Mouse (Mus musculus) midbrain, embryonic 14.5 days (tissue): ENCODE data around the gene Uckl1. TPM values are rescaled to one million over a fixed set of nuclear protein-coding genes. Genes with fewer than 3 reads are reported as not detected.

Experiments
- ATAC-seq: fragments of 200-750 bp; cut with Nextera tagmentation; 2 replicates; pipeline ENCODE4 v1.8.0; 2017; ENCODE audit warnings: moderate number of reproducible peaks, moderate library complexity; ENCODE audit not compliant: low FRiP score, low TSS enrichment
- DNase-seq: peaks from one replicate; pipeline ENCODE4 v3.0.0-alpha.2; 2015
- H3K27ac ChIP-seq: fragments of 300-500 bp; sonication (generic); replicated peaks from 2 replicates; pipeline ENCODE4 v1.5.1; 2014; ENCODE audit warnings: mild to moderate bottlenecking, low read depth, low read length, moderate library complexity
- H3K27me3 ChIP-seq: fragments of 300-500 bp; sonication (generic); 2 replicates; pipeline ENCODE4 v1.6.1; 2014; ENCODE audit warnings: low read length, control low read depth, mixed read lengths; ENCODE audit not compliant: control insufficient read depth, insufficient read depth
- H3K36me3 ChIP-seq: fragments of 300-500 bp; sonication (generic); 2 replicates; pipeline ENCODE4 v1.6.1; 2014; ENCODE audit warnings: low read length, control low read depth; ENCODE audit not compliant: control insufficient read depth, insufficient read depth
- H3K4me1 ChIP-seq: fragments of 300-500 bp; sonication (generic); 2 replicates; pipeline ENCODE4 v1.6.1; 2014; ENCODE audit warnings: mild to moderate bottlenecking, antibody characterized with exemption, low read length, control low read depth; ENCODE audit not compliant: control insufficient read depth, insufficient read depth
- H3K4me2 ChIP-seq: fragments of 300-500 bp; sonication (generic); 2 replicates; pipeline ENCODE4 v1.6.1; 2014; ENCODE audit warnings: mild to moderate bottlenecking, low read length, moderate library complexity
- H3K4me3 ChIP-seq: fragments of 300-500 bp; sonication (generic); replicated peaks from 2 replicates; pipeline ENCODE4 v1.5.1; 2014; ENCODE audit warnings: low read depth, low read length
- H3K9ac ChIP-seq: fragments of 300-500 bp; sonication (generic); replicated peaks from 2 replicates; pipeline ENCODE4 v1.6.1; 2014; ENCODE audit warnings: mild to moderate bottlenecking, low read length, moderate library complexity
- H3K9me3 ChIP-seq: fragments of 300-500 bp; sonication (generic); 2 replicates; pipeline ENCODE4 v1.6.1; 2016; ENCODE audit warnings: low read length, control low read depth, mixed read lengths; ENCODE audit not compliant: control insufficient read depth
- WGBS: fragments of 180-500 bp; shearing (Covaris S2); extraction: QIAGEN DNeasy Blood & Tissue Kit; methylation state at CpG from one replicate; pipeline ENCODE4 v1.1.7; 2014; 5-methylcytosine and 5-hydroxymethylcytosine counted together
- polyA plus RNA-seq: library from polyadenylated mRNA; unstranded; fragments of >200 nt; fragmentation: Nextera tagmentation; extraction: Ambion mirVana; gene quantifications from 2 replicates; pipeline ENCODE4 v1.2.1, GENCODE M21; 2014

Gene Uckl1
- polyA plus RNA-seq, 1 experiment from 2014 or later: 61.0 TPM

DNA sequence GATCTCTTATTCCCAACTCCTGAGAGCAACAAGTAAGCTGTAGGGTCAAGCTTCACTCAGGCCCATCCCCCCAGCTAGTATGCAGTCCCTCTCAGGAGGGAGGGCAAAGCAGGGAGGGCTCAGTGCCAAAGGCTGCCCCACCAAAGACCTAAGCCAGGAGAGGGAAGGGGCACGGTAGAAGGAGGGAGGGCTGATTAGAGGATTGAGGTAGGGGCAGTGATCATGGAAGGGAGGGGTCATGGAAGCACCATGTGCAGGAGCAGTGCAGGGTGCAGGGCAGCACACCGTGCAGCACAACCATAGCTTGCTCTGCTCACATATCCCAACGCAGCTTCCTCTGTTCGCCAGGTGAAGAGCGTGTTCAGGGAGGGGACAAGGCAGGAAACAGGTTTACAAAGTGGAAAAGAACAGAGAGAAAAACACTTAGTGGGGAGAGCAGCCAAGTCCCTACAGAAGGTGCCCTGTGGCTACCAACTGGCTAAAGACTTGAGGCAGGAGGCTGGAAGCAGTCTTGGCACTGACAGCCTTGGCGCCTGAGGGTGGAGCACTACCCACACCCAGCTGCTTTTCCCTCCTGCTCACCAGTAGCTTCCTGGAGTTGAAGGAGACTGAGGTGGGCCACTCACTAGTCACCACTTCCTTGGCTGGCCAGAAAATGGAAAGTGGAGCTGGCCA, 13.6 kb downstream of the Uckl1 start:
- H3K4me2 ChIP-seq: no peak overlapping the region
- WGBS: 76% methylated on average over 6 of the region's 6 CpGs

DNA sequence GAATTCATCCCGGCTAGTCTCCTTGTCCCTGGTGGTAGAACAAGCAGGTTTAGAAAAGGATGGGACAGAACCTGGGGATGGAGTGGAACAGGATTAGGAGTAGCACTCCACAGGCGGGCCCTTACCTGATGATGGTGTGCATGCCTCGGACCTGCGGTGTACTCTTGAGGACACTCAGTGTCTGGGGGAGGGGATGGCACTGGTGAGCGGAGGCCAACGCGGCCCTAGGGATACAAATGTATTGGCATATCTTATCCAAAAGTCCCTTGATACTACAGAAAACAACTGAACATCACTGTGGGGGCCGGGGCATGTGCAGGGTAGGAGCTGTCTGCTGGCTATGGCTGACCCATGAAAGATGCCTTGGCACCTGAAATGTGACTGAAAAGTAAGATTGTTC, 14.3 kb downstream of the Uckl1 start:
- no peak for DNase-seq
- Histone ChIP-seq H3K9ac (no peak overlapping the region), H3K27me3 (no peaks in the 10 kb centered on the region), H3K9me3 (no peaks in the 10 kb centered on the region), H3K4me1 (no peaks in the 10 kb centered on the region), H3K4me2 (no peak overlapping the region), H3K4me3 (no peak overlapping the region), H3K36me3 (peaks cover 32% of the 10 kb centered on the region), H3K27ac (no peak overlapping the region)
- no peak for ATAC-seq
- WGBS: 91% methylated on average over 8 of the region's 8 CpGs

More for the DNA sequence above, 13.6 kb downstream of the Uckl1 start:
- Histone ChIP-seq H3K4me1 (no peaks in the 10 kb centered on the region), H3K27ac (no peak overlapping the region), H3K4me3 (no peak overlapping the region), H3K9ac (no peak overlapping the region), H3K36me3 (peaks cover 32% of the 10 kb centered on the region), H3K27me3 (no peaks in the 10 kb centered on the region), H3K9me3 (no peaks in the 10 kb centered on the region)
- DNase-seq (no peak), ATAC-seq (no peak)

DNA sequence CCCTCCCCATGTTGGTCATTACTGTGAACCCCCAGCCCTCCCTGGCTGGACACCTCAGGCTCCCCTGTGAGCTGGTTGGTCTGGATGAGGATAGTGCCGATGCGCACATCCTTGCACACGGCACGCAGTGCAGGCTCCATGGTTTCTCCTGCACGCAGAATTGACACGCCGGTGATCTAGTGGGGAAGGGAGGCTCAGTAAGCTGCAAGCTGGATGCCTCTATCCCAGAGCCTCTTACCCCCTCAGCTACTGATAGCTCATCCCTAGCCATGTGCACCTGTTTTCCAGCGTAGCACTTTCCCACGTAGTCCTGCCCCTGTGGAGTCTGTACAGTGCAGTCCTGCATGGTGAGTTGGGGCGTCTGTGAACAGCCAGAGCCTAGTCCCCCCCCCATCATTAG, 14.8 kb downstream of the Uckl1 start:
- H3K4me3 ChIP-seq: no peak overlapping the region
- H3K36me3 ChIP-seq: peaks cover 32% of the 10 kb centered on the region
- H3K9ac ChIP-seq: no peak overlapping the region
- H3K4me1 ChIP-seq: no peaks in the 10 kb centered on the region
- no peak overlapping the region for H3K4me2 ChIP-seq
- WGBS: 96% methylated on average over 10 of the region's 10 CpGs
- no peak for ATAC-seq
- DNase-seq: no peak
- no peaks in the 10 kb centered on the region for H3K9me3 ChIP-seq
- no peak overlapping the region for H3K27ac ChIP-seq
- no peaks in the 10 kb centered on the region for H3K27me3 ChIP-seq

DNA sequence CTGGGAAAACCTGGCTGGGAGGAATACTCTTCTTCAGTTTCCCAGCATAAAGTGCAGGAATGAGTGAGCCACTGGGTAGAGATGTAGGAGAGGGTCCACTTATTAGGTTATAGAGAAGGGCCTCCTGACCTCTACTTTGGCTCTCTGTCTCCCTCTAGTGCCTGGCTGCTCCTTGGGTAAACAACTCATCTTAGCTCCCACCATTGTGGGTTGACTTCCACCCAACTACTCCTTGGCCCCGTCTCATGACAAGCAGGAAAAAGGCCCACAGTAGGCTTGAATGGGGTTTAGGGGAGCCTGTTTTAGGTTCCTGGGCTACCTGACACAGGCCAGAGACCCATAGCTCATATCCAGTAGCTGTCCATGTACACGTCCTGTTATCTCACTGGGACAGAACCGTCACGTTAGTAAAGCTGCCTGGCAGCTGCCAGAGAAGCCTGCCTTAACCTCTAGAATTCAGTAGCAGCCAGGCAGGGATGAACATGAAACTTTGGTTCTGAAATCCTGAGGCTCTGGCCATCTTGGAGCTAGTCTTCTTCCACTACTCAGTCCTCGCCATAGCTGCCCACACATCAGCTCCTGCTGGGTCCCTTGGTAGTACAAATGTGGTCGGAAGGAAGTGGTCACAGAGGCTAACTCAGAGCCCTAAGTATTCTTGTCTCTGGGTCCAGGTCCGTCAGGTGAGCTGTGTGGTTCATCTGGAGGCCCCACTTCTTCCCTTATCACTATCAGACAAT, 16.3 kb downstream of the Uckl1 start:
- Histone ChIP-seq H3K36me3 (peaks cover 19% of the 10 kb centered on the region), H3K27me3 (no peaks in the 10 kb centered on the region), H3K9me3 (no peaks in the 10 kb centered on the region), H3K4me2 (no peak overlapping the region), H3K4me1 (no peaks in the 10 kb centered on the region), H3K4me3 (no peak overlapping the region), H3K27ac (no peak overlapping the region), H3K9ac (no peak overlapping the region)
- DNase-seq: peak; percentile 62
- ATAC-seq: no peak
- WGBS: 80% methylated on average over 7 of the region's 7 CpGs

DNA sequence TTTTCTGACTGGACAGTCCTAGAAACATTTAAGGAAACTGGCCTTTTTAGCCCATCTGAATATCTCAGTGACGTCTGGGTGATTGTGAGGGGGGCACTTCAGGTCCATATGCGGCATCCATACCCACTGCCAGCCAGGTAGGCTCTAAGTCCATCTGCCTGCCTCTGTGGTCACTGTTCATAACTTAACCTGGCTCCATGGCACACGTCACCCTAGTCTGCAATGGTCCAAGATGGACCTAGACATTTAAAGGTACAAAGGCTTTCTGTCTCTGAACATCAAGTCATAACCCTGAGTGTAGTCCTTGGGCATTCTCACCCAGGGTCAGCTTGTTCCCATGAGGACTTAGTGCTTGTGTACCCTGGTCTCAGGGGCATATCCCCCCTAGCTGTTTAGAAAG, 17.4 kb downstream of the Uckl1 start:
- Histone ChIP-seq H3K9me3 (no peaks in the 10 kb centered on the region), H3K36me3 (peaks cover 9% of the 10 kb centered on the region; the same call in 1 of the 2 replicates), H3K4me1 (no peaks in the 10 kb centered on the region), H3K4me3 (no peak overlapping the region), H3K27me3 (no peaks in the 10 kb centered on the region), H3K9ac (no peak overlapping the region), H3K27ac (no peak overlapping the region), H3K4me2 (no peak overlapping the region)
- DNase-seq (no peak), ATAC-seq (no peak)
- WGBS: 88% methylated on average over 3 of the region's 3 CpGs

DNA sequence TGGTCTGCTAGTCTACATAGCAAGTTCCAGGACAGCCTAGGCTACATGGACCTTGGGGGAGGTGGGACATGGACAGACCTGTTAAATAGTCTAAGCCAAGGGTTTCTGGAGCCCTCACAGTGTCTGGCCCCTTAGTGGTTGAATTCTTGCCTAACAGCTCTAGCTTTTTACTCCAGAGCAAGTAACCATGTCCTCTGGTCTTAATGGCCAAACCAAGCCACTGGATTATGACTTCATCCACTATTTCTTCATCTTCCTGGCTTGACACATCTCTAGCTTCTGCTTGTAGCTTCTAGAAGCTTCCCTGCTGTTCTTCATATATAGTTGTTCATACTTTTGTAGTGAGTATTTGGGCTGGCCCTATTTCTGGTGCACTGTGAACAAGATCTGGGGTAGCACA, 30.9 kb downstream of the Uckl1 start:
- no peak for ATAC-seq
- DNase-seq: no peak
- Histone ChIP-seq H3K4me2 (no peak overlapping the region), H3K4me1 (no peaks in the 10 kb centered on the region), H3K4me3 (no peak overlapping the region), H3K27ac (no peak overlapping the region), H3K36me3 (peaks cover 58% of the 10 kb centered on the region), H3K9me3 (no peaks in the 10 kb centered on the region), H3K9ac (no peak overlapping the region), H3K27me3 (no peaks in the 10 kb centered on the region)

DNA sequence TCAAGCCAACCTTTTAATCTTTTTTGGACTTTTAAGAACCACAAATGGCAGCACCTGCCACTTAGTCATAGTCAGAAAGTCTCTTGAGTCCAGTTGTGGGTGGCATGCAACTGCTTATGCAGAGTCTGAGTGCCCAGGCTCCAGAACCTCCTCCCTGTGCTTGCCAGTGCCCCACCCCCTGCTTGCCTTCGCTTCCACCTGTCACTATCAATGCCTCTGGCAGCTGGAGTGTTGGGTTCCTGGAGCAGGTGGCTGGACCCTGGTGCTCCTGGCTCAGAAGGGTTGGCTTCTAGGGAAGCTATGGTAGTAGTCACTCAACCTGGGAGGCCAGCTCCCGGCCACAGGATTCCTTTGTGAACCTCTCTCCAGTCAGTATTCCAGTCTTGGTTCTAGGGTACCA, 34.5 kb downstream of the Uckl1 start:
- peaks cover 88% of the 10 kb centered on the region for H3K36me3 ChIP-seq

DNA sequence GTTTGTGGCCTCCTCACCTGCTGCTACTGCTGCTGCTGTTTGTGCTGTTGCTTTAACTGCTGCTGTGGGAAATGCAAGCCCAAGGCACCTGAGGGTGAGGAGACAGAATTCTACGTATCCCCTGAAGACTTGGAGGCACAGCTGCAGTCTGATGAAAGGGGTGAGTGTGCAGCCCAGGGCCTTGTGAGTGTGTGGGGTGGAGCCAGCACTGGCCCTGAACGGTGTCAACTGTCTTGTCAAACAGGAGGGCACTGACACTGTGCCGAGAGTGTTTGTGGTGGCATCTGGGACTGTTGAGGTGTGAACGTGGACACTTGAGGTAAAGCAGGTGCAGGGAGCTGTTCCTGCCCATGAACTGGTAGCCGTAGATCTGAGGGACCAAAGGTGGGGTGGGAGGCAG, 36.0 kb downstream of the Uckl1 start:
- no peak overlapping the region for H3K4me2 ChIP-seq
- no peaks in the 10 kb centered on the region for H3K4me1 ChIP-seq
- H3K36me3 ChIP-seq: peaks cover 77% of the 10 kb centered on the region
- WGBS: 90% methylated on average over 5 of the region's 5 CpGs
- H3K27me3 ChIP-seq: no peaks in the 10 kb centered on the region
- H3K4me3 ChIP-seq: no peak overlapping the region
- ATAC-seq: no peak
- no peak for DNase-seq
- H3K27ac ChIP-seq: no peak overlapping the region
- H3K9ac ChIP-seq: no peak overlapping the region
- no peaks in the 10 kb centered on the region for H3K9me3 ChIP-seq

More for the DNA sequence above, 34.5 kb downstream of the Uckl1 start:
- Histone ChIP-seq H3K4me3 (no peak overlapping the region), H3K9me3 (no peaks in the 10 kb centered on the region), H3K27ac (no peak overlapping the region), H3K4me2 (no peak overlapping the region), H3K4me1 (no peaks in the 10 kb centered on the region), H3K9ac (no peak overlapping the region), H3K27me3 (no peaks in the 10 kb centered on the region)
- no peak for DNase-seq
- 95% methylated on average over 2 of the region's 2 CpGs for WGBS
- no peak for ATAC-seq

DNA sequence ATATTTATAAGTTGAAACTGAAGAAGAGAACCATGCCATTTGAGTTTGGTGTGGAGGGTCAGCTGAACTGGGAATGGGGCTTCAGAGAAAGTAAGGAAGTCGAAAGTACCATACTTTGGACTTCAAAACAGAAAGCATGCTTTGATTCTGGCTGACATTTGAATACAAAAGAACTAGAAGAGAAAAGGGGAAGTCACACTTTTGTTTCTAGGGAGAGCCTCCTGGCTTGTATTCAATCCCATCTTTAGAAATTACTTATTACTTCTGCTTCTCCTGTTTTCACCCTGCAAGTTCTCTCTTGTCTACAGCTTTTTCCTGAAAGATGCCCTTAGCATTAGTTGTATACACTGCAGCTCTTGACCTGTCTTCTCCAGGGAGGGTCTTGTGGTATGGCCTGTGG, 36.5 kb downstream of the Uckl1 start:
- Histone ChIP-seq H3K4me1 (no peaks in the 10 kb centered on the region), H3K27me3 (no peaks in the 10 kb centered on the region), H3K36me3 (peaks cover 74% of the 10 kb centered on the region), H3K4me3 (no peak overlapping the region), H3K9ac (no peak overlapping the region), H3K9me3 (no peaks in the 10 kb centered on the region), H3K4me2 (no peak overlapping the region), H3K27ac (no peak overlapping the region)
- no peak for ATAC-seq
- no peak for DNase-seq
- 81% methylated on average over 1 of the region's 1 CpGs for WGBS
